Mouse (Mus musculus): Measurements from ENCODE around the gene Bod1.

Bod1 gene

GRCm38 (mm10) chr11:31669172-31669869 is 2.4 kb downstream of the Bod1 start:
- DNase-seq (ENCODE audit: low spot score in 2 of 2): no peak

DNA sequence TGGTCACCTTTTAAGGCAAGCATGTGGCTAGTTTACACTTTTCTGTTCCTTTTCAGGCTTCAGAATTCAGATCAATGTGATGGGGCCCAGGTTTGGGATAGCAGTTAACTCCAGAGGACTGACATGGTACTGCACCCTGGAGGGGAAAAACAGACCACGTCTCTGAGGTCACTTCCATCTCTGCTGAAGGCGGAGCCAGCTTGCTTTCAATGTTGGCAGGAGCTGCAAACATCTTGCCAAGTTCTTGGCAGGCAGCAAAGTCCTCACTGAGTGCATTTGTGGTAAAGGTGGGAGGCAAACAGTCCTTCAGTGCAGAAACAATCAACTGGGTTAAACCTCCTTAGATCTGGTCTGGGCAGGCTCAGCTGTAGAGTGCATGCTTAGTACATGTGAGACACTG is 7.5 kb downstream of the Bod1 start:
- DNase-seq (ENCODE audit: low spot score in 2 of 2): no peak

DNA sequence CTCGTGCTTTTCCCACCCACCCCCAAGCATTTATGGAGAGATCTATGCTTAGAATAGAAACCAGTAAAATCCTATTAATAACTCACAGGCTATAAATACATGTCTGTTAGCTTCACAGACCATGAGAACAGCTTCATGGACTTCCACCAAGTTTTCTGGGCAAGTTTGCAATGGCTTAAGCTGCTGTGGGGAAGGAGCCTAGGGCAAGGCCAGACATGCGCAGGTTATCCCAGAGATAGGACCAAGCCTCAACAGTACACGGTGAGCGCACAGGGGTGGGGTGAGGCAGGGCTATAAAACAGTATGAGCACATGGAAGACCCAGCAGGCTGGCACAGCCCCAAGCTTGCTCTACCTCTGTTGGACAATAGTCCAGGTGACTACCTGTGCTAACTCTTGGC is 8.2 kb downstream of the Bod1 start:
- no peak for DNase-seq (ENCODE audit: low spot score in 2 of 2)

DNA sequence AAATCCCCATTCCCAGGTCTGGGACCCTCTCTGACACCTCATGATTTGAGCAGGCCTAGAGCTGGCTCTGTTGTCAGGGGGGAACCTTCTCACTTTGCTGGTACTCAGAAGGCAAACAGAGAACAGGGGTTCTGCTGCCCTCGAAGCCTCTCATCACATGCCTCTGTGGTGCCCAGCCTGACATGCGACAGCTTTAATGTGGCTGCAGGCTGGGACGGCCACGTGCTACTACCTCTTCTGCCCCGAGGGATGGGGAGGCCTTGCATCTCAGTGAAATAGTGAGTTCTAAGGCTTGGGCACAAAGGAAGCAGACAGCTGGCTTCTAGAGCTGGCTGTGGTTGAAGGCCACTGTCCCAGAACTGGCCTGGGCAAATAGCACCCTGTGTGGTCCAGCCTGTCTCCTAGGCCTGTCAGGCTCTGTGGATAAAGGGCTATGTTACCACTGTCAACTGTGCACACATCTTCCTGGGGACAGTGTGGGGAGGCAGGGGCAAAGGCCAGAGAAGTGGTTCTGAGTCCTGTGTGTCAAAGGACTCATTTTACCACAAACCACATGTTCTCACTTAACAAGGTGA is 8.7 kb downstream of the Bod1 start:
- DNase-seq (ENCODE audit: low spot score in 2 of 2): no peak

DNA sequence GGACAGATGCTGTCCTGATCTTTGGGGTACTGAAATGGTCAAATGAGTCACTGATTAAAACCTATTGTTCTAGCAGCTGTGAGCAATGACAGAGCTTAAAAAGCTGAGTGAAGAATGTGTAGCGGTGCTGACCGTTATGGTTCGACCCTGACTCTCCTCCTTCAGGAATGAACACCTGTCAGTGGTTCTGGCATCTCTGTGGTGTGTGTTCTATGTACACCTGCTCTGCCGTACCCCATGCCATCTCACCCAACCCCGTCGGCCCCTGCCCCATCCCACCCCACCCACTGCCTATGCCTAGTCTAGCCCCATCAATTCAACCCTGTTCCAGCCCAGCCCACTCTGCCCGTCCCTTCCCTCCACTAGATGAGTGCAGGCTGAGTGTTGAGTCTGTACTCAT is 9.5 kb downstream of the Bod1 start:
- no peak for DNase-seq (ENCODE audit: low spot score in 2 of 2)

DNA sequence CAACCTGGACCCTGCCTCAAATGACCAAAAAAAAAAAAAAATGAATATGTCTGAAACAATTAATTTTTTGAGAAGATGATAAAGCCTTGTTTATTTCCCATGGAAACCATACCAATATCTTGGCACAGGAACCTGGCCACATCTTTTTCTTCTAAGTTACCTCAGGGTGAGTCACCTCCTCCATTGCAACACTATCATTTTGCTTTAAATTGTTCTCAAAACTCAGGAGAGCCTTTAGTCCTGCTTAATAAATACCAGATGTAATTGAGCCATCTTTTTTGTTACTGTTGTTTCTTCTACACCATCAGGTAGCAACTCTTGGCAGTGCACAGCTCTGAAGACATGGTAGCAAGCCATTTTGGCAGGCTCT is 13.9 kb downstream of the Bod1 start:
- DNase-seq (ENCODE audit: low spot score in 2 of 2): no peak

- DNase-seq (ENCODE audit: low spot score in 2 of 2): no peak
Observed at GRCm38 (mm10) chr11:31657168-31657805, 14.4 kb downstream of the Bod1 start.

GRCm38 (mm10) chr11:31649507-31649906 is 22.2 kb downstream of the Bod1 start:
- no peak for DNase-seq (ENCODE audit: low spot score in 2 of 2)

DNA sequence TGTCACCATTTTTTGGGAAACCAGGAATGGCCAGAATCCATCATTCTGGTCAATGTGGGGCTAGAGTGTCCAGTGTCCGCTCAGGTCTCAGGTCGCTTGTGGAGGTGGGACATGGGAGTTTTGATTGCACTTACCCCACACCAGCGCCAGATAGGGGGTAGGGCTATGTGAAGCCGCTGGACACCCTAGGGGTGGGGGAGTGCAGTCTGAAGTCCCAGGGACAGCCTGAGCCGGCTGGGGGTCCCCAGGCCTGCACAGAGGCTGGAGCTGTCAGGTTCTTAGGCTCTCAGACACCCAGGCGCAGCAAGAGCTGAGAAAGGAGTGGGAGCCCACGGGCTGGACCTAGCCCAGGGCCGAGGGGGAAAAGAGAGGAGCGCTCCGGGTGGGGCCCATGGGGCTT is 24.4 kb downstream of the Bod1 start:
- no peak for DNase-seq (ENCODE audit: low spot score in 2 of 2)

DNA sequence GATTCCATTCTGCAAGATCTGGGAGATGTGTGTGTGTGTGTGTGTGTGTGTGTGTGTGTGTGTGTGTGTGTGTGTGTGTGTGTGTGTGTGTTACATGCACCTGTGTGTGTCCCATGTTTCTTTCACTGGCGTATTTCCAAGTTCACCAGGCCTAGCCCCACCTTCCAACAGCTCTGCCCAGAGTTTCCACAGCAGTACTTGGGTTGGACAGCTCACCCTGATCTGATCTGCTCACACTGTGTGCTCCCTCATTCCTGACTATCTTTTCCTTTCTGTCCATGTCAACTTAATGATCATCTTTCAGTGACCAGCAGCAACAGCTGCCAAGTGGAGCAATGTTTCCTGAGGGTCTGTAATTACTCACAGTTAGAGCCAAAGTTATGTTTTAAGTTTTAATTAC is 25.1 kb downstream of the Bod1 start:
- DNase-seq (ENCODE audit: low spot score in 2 of 2): no peak

DNA sequence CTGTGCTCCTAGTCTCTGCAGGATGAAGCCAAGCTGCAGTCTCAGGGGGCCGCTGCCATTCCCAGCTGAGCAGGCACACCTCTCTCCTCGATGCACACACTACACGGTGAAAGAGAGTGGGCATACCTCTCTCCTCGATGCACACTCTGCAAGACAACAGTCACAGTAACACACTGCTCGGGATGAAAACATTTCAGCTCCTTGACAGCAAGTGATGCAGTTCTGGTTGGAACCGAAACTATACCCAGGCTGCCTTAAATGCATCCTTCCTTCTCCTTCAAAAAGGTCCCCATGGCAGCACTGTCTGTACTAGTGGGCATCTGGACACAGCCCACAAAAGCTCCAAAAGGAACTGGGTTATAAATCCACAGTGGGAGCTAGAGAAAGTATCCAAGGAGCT is 28.6 kb downstream of the Bod1 start:
- DNase-seq (ENCODE audit: low spot score in 2 of 2): no peak

- no peak for DNase-seq (ENCODE audit: low spot score in 2 of 2)
Observed at GRCm38 (mm10) chr11:31641066-31641810, 30.4 kb downstream of the Bod1 start.

DNA sequence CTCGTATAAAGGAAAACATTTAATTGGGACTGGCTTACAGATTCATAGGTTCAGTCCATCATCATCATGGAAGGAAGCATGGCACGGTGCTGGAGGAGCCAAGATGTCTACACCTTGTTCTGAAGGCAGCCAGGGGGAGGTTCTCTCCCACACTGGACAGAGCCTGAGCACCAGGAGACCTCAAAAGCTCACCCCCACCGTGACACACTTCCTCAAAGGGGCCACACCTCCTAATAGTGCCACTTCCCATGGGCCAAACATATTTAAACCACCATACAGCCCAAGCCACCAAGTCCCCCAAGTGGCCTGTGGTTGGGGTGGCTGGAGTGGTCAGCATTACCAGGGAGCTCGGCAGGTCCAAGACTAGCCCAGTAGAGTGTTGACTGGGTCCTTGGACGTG is 31.5 kb downstream of the Bod1 start:
- no peak for DNase-seq (ENCODE audit: low spot score in 2 of 2)

DNA sequence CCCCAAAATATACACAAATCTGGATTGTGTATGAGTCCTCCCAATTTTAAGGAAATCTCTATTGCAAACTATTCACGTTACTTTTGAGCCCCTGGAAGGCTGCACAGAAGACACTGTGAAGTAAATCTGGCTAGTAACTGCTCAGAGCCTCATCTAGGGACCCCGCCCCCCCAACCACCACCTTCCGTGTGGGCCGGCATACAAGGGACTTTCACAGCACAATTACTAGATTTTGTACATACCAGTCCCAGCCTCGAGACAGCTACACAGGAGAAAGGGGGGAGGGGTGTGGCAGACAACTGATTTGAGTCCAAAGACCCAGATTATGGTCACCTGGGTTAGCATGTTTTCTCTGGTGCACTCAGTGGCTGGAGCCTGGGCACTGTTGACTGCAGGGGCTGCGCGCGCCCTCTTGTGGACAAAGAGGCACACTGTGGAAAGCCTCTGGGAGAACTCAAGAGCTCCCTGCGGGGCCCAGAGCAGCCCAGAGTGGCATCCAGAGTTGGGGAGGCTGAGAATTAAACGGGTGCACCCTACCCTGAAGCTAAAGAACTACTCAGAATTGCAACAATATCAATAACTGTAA is 33.8 kb downstream of the Bod1 start:
- peak; percentile 46 to 49 for DNase-seq (ENCODE audit: low spot score in 2 of 2)

DNA sequence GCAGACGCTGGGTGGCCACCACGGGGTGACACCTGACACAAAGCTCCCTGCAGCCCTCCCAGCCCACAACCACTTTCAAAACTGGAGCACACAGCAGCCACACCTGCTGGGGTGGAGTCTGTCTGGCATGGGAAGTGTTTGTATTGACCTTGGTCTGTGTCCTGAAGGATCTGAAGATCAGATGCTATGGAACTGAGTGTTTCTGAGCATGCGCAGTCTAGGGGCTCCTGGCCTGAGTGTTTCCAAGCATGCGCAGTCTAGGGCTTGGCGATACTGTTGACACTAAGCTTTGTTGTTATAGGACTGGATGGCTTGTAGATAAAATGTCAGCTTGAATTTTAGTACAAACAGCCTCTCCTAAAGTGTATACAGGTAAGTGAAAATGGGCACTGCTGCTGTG is 43.0 kb downstream of the Bod1 start:
- DNase-seq (ENCODE audit: low spot score in 2 of 2): no peak

- DNase-seq (ENCODE audit: low spot score in 2 of 2): no peak
Observed at GRCm38 (mm10) chr11:31620796-31621195, 50.9 kb downstream of the Bod1 start.

GRCm38 (mm10) chr11:31617797-31618196 is 53.9 kb downstream of the Bod1 start:
- DNase-seq (ENCODE audit: low spot score in 2 of 2): no peak

DNA sequence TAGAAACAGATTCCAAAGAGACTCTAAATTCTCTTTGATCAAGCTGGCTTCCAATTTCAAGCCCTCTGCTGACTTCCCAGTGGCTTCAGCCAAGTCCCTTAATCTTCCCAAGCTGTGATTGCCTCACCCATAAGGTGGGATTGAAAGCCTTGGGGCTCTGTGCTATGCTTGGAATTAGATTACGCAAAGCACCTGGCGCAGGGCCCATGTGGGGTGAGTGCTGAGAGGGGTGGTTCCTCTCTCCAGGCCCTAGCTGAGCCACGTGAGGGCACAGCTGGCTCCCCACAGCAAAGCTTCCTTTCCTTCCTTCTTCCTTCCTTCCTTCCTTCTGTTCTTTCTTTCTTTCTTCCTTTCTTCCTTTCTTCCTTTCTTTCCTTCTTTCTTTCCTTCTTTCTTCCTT is 54.4 kb downstream of the Bod1 start:
- no peak for DNase-seq (ENCODE audit: low spot score in 2 of 2)

DNA sequence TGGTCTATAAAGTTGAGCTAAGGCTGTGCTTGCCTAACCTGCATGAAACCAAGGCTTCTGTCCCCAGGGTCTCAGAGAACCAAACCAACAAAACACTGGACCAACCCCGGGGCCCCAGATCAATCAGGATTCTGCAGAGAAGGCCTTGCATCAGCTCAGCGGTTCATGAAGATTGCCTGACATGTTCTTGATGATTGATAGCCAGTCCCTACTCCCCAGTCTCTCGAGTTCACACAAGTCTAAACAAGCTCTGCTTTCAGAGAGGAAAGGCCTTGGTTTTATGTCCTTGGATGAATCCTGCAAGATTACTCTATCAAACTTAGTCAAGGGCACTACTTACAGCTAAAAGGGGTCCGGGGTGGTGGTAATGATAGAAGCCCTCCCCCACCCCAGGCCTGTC is 55.0 kb downstream of the Bod1 start:
- DNase-seq (ENCODE audit: low spot score in 2 of 2): no peak

Measured in right cerebral cortex, postnatal 36 days (tissue).